Mouse (Mus musculus): ENCODE measurements at regions not wholly inside any gene's neighbourhood (a gene's known extent, or its start where the extent isn't known, plus 50 kb on each side); places are given as distances from the start of the nearest gene placed in this dataset.

DNA sequence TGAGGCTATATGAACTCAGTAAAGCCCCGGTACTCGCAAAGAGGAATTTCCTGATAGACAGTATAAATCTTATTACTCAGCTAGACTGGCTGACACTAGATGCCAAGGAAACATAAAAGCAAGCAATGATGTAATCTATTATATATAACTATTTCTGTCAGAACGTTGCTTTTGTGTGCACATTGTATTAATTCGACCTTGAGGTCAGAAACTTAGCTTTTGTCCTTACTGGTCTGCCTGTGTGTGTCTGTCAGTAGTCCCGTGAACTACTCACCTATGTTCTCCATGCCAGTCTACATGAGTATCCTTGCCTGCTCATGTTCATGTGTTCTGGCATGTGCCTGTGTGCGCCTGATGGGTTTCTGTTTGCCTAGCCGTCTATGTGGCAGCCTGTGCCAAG, 70.5 kb downstream of the Tmx1 start:
- ATAC-seq, result no peak
- no peak overlapping the region for H3K9ac ChIP-seq
- no peak overlapping the region for H3K4me2 ChIP-seq (replicated peaks)
- no peaks in the 10 kb centered on the region for H3K4me1 ChIP-seq (replicated peaks)
- no peaks in the 10 kb centered on the region for H3K9me3 ChIP-seq
- H3K27me3 ChIP-seq (replicated peaks), result no peaks in the 10 kb centered on the region
- no peaks in the 10 kb centered on the region for H3K36me3 ChIP-seq
- no peak overlapping the region for H3K4me3 ChIP-seq (replicated peaks)
- no peak overlapping the region for H3K27ac ChIP-seq
- WGBS, result 75% methylated on average over 7 of the region's 7 CpGs

DNA sequence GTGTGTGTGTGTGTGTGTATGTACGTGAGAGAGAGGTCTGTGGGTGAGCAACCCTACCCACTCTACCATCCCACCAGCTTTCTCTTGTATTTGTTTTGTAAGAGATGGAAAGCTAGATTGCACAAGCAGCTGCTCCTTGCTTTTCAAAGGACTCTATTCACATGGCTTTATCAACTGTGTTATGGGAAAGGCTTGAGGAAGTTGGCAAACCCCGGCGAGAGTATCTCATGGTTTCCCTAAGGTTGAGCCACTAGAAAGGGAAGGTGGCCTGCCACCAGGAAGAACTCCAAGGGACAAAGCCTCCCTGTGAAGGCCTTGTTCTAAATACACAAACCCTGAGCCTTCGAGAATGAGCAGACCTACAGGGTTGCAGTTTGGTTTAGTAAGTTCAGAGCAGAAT, 71.8 kb downstream of the Tmx1 start:
- Histone ChIP-seq H3K4me2 (replicated peaks) (no peak overlapping the region), H3K9ac (no peak overlapping the region), H3K9me3 (no peaks in the 10 kb centered on the region), H3K27me3 (replicated peaks) (no peaks in the 10 kb centered on the region), H3K27ac (no peak overlapping the region), H3K36me3 (no peaks in the 10 kb centered on the region), H3K4me3 (replicated peaks) (no peak overlapping the region), H3K4me1 (replicated peaks) (no peaks in the 10 kb centered on the region)
- no peak for ATAC-seq
- WGBS, result 72% methylated on average over 4 of the region's 4 CpGs

DNA sequence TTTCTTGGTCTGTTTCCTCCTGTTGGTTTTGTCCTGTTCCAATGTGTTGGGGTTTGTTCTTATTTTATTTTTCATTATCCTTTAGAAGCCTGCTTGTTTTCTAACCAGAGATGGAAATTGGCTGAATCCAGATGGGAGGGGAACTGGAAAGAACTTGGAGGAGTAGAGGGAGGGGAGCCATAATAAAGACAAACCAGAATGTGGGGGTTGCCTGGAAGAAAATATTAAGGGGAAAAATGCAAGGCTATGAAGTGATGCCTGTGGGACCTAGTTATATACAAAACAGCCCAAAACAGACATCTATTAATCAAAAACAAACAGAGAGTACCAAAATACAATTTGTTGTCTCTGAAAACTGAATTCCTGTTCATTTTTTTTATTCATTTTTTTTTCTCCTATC, 78.8 kb downstream of the Tmx1 start:
- H3K4me1 ChIP-seq (replicated peaks), result no peaks in the 10 kb centered on the region
- no peaks in the 10 kb centered on the region for H3K27me3 ChIP-seq (replicated peaks)
- no peaks in the 10 kb centered on the region for H3K36me3 ChIP-seq
- H3K4me2 ChIP-seq (replicated peaks), result no peak overlapping the region
- no peak for ATAC-seq
- H3K4me3 ChIP-seq (replicated peaks), result no peak overlapping the region
- H3K9me3 ChIP-seq, result no peaks in the 10 kb centered on the region
- no peak overlapping the region for H3K27ac ChIP-seq
- H3K9ac ChIP-seq, result no peak overlapping the region

DNA sequence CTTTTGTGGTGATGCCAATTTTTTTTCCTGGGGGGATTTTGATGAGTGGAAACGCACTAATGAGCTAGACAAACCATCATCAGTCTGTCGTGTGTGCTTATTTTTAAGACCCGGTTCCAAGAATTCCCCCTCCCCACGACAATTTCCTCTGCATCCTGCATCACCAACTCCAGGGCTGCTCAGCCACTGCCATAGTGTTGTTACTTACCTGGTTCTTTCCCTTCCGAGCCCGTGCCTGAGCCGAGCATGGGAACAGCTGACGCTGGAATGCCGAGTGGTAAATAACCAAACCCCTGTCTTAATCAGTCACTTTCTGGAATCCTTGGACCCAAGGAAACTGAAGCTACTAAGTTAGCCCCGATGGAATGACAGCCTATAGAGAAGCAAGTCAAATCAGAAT, 79.3 kb downstream of the Tmx1 start:
- ATAC-seq, result no peak
- WGBS, result 59% methylated on average over 10 of the region's 10 CpGs
- H3K36me3 ChIP-seq, result no peaks in the 10 kb centered on the region
- 0 out of 2 replicates have a peak overlapping the region, but pooled peaks have one; percentile 22 for H3K27ac ChIP-seq
- no peak overlapping the region for H3K9ac ChIP-seq
- no peaks in the 10 kb centered on the region for H3K4me1 ChIP-seq (replicated peaks)
- no peaks in the 10 kb centered on the region for H3K27me3 ChIP-seq (replicated peaks)
- H3K4me3 ChIP-seq (replicated peaks), result no peak overlapping the region
- no peaks in the 10 kb centered on the region for H3K9me3 ChIP-seq
- no peak overlapping the region for H3K4me2 ChIP-seq (replicated peaks)

DNA sequence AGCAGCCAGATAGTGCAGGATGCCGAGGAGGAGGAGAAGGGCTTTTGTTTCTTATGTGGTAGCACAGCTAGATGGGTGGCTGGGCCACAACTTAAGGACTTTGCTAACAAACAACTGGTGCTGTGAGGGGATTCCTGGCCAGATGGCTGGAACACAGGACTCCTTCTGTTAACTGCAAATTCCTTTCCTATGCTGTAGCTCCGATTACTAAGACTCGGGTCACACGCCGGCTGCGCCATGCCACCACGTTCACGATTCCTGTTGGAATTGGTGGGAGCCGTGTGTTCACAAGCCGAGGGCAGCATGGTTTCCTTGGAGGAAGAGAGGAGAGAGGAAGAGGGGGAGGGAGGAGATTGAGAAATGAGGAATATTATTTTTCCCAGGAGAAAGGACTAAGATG, 79.9 kb downstream of the Tmx1 start:
- Histone ChIP-seq H3K27ac (0 out of 2 replicates have a peak overlapping the region, but pooled peaks have one; percentile 22), H3K36me3 (no peaks in the 10 kb centered on the region), H3K4me1 (replicated peaks) (no peaks in the 10 kb centered on the region), H3K9me3 (no peaks in the 10 kb centered on the region), H3K4me2 (replicated peaks) (no peak overlapping the region), H3K27me3 (replicated peaks) (no peaks in the 10 kb centered on the region), H3K4me3 (replicated peaks) (no peak overlapping the region), H3K9ac (no peak overlapping the region)
- 65% methylated on average over 10 of the region's 10 CpGs for WGBS
- 0 out of 2 replicates have a peak, but pooled peaks have one; percentile 39 for ATAC-seq

DNA sequence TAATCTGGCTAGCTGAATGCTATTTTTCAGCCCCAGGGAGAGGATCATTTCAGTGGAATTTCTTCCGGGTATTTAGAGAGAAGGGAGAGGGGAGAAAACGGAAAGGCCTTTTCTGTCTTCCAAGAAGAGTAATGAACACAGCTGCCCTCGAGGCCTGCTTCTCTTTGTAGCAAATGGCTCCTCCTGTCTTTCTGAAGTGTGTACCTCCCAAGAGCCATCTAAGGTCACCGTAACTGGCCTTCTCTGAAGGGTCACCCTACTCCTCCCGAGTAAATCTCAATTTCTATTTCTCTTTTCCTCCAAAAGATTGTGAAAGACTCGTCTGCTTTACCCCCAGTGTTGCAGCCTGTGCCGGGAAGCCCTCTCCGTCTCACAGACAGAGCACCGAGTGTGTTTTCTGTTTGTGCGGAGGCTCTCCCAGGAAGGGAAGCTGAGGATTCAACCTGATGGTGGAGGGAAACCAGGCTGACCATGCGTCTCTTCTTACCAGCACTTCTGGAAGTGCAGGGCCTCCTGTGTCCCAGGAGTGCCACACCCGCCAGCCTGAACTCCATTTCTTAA, 80.6 kb downstream of the Tmx1 start:
- Histone ChIP-seq H3K4me3 (replicated peaks) (no peak overlapping the region), H3K27me3 (replicated peaks) (no peaks in the 10 kb centered on the region), H3K4me2 (replicated peaks) (no peak overlapping the region), H3K36me3 (no peaks in the 10 kb centered on the region), H3K9me3 (no peaks in the 10 kb centered on the region), H3K27ac (peak overlapping the region; percentile 32; the same call in 1 of the 2 replicates), H3K4me1 (replicated peaks) (no peaks in the 10 kb centered on the region), H3K9ac (no peak overlapping the region)
- WGBS, result 63% methylated on average over 12 of the region's 12 CpGs
- ATAC-seq, result no peak

DNA sequence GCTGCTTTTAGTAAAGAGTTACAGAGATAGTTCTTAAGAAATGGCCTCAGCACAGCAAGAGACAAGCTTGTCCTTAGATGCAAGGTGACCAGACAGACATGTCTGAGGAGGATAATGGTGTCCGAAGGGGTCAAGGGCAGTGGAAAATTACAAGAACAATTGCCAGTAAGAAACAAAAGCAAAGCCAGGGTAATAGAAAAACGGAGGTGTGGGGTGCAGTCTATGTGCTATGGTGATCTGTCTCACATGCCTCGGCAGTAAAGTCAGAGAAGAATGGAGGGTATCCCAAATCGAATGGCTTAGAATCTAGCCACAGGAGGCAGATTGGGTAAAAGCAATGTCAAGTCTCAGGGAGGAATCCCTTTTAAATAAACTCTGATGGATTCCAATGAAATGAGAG, 86.2 kb downstream of the Tmx1 start:
- no peak overlapping the region for H3K9ac ChIP-seq
- peaks cover 1% of the 10 kb centered on the region; the same call in 1 of the 2 replicates for H3K4me1 ChIP-seq (replicated peaks)
- no peaks in the 10 kb centered on the region for H3K9me3 ChIP-seq
- H3K27me3 ChIP-seq (replicated peaks), result no peaks in the 10 kb centered on the region
- no peak overlapping the region for H3K4me2 ChIP-seq (replicated peaks)
- ATAC-seq, result no peak
- H3K4me3 ChIP-seq (replicated peaks), result no peak overlapping the region
- 76% methylated on average over 4 of the region's 4 CpGs for WGBS
- H3K36me3 ChIP-seq, result no peaks in the 10 kb centered on the region
- no peak overlapping the region for H3K27ac ChIP-seq

DNA sequence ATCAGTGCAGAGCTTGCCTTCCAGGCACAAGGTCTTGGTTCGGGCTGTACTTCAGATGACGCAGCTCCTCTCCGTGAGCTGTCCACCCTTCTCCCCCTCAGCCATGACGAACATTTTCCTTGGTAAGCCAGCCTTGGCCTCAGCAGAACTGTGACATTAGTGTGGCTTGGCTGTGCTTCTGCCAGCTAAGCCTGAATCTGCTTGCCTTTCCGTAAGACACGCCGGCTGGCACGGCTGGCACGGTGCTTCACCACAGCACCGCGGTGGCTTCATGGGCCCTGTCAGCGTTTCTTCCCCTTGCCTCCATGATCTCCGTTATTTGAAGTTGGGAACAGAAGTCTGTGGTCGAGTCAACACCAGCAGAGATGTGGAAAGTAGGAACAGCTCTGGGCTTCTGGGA, 87.0 kb downstream of the Tmx1 start:
- H3K4me2 ChIP-seq (replicated peaks), result no peak overlapping the region
- no peak overlapping the region for H3K4me3 ChIP-seq (replicated peaks)
- H3K27me3 ChIP-seq (replicated peaks), result no peaks in the 10 kb centered on the region
- no peak overlapping the region for H3K9ac ChIP-seq
- peaks cover 4% of the 10 kb centered on the region; the same call in 1 of the 2 replicates for H3K4me1 ChIP-seq (replicated peaks)
- no peak overlapping the region for H3K27ac ChIP-seq
- H3K36me3 ChIP-seq, result no peaks in the 10 kb centered on the region
- no peak for ATAC-seq
- H3K9me3 ChIP-seq, result no peaks in the 10 kb centered on the region
- 93% methylated on average over 14 of the region's 14 CpGs for WGBS

DNA sequence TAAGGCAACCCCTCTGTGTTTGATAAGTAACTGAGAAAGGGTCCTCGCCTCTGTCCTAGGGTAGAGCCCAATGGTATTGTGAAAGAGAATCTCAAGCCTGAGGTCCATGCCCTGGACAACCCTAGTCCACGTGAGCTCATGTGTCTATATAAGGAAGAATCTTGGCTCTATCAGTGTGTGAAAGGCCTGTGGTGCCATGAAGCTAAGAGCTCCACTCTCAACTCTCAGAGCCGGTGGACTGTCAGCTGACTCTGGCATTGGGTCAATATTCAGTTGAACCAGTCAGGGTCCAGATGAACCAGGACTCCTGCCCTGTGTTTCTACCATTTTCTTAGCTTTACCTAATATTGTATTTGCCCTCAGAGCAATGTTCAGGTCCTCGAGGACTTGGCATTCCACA, 88.5 kb downstream of the Tmx1 start:
- Histone ChIP-seq H3K27me3 (replicated peaks) (no peaks in the 10 kb centered on the region), H3K27ac (no peak overlapping the region), H3K9ac (no peak overlapping the region), H3K36me3 (no peaks in the 10 kb centered on the region), H3K9me3 (no peaks in the 10 kb centered on the region), H3K4me2 (replicated peaks) (no peak overlapping the region), H3K4me3 (replicated peaks) (no peak overlapping the region), H3K4me1 (replicated peaks) (peaks cover 4% of the 10 kb centered on the region; the same call in 1 of the 2 replicates)
- no peak for ATAC-seq
- WGBS, result 89% methylated on average over 4 of the region's 4 CpGs

DNA sequence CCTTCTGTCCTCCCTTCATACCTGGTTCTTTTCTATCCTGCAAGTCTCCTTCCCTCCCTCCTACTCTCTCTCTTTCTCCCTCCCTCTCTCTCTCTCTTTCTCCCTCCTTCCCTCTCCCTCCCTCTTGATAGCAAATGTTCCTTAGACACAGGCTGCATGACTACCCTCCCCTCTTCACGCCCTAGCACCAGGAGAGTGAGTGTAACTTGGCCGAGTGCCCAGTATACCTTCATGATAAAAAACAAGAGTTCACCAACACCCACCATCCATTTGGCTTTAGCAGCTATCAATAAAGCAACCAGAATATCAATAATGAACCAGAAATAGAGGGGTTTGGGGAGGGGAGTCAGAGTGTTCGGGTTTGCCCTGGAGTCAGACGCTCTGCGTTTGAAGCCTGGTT, 90.4 kb downstream of the Tmx1 start:
- no peaks in the 10 kb centered on the region for H3K27me3 ChIP-seq (replicated peaks)
- H3K27ac ChIP-seq, result no peak overlapping the region
- H3K4me3 ChIP-seq (replicated peaks), result no peak overlapping the region
- no peak overlapping the region for H3K4me2 ChIP-seq (replicated peaks)
- ATAC-seq, result peak; percentile 80
- H3K9me3 ChIP-seq, result no peaks in the 10 kb centered on the region
- H3K9ac ChIP-seq, result no peak overlapping the region
- H3K36me3 ChIP-seq, result no peaks in the 10 kb centered on the region
- 49% methylated on average over 5 of the region's 5 CpGs for WGBS
- H3K4me1 ChIP-seq (replicated peaks), result peaks cover 4% of the 10 kb centered on the region; the same call in 1 of the 2 replicates

DNA sequence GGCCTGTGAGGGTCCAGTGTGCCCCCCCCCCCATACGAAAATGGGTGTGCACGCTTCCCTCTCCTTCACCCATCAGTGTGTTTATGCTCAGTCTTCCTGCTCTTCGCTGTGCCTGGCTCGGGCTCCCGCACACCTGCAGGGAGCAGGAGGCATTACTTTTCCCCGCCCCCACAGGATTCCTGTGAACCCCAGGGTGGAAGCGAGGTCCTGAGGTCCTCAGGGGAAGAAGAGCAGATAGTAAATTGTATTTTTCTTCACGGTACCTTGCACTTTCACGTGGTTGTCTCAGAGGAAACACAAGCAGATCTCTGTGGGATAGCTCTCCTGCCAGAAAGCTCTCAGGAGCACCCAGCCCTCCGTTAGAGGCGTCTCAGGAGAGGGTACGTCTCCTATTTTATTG, 91.4 kb downstream of the Tmx1 start:
- Histone ChIP-seq H3K27me3 (replicated peaks) (no peaks in the 10 kb centered on the region), H3K4me2 (replicated peaks) (no peak overlapping the region), H3K36me3 (no peaks in the 10 kb centered on the region), H3K27ac (no peak overlapping the region), H3K4me3 (replicated peaks) (no peak overlapping the region), H3K9me3 (no peaks in the 10 kb centered on the region), H3K4me1 (replicated peaks) (peaks cover 4% of the 10 kb centered on the region; the same call in 1 of the 2 replicates), H3K9ac (no peak overlapping the region)
- ATAC-seq, result no peak
- WGBS, result 30% methylated on average over 12 of the region's 12 CpGs

DNA sequence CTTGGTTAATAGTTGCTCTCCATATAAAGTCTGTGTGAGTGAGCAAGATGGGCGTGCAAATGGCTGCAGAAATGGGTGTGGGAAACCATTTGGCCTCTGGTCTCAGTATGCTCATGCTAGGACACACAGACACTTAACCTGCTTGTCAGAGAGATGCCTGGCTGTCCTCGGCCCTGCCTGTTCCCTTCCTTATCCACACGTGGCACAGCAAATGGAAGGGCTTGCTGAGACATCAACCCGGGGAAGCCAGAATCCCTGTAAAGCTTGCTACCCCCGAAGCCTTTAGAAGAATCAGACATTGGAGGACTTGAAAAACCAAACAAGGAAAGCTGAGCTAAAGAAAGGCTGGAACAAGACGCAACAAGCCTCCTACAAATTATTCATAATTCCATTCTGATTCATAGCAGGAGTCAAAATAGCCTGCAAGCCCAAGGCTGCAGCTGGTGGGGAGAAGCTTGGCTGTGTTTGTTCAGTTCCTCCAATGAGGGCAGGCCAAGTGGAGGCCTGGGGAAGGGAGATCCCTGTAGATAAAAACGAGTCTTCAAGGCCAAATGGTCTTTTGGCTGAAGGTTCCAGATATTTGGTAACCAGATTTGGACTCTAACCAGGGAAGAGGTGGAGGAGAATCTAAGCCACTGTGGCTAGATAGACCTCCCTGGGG, 92.1 kb downstream of the Tmx1 start:
- WGBS, result 52% methylated on average over 7 of the region's 7 CpGs

DNA sequence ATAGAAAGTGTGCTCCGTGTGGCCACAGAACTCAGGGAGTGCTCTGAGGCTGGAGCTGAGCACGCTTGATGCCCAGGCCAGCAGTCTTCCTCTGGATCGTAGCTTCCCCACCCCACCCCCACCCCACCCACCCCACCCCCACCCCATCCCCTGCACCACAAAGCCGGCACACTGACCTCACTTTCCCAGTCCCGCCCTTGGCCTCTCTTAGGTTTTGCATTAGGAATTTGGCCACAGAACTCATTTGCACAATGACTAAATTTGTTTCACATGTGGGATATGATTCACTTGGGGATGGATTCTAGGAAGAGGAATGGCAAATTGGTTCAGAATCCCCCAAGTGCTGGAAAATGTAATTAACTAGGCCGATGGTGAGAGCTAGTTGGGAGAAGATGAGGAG, 94.3 kb downstream of the Tmx1 start:
- Histone ChIP-seq H3K36me3 (no peaks in the 10 kb centered on the region), H3K27me3 (replicated peaks) (no peaks in the 10 kb centered on the region), H3K4me1 (replicated peaks) (peaks cover 4% of the 10 kb centered on the region; the same call in 1 of the 2 replicates), H3K9me3 (no peaks in the 10 kb centered on the region), H3K4me3 (replicated peaks) (no peak overlapping the region), H3K4me2 (replicated peaks) (no peak overlapping the region), H3K27ac (no peak overlapping the region), H3K9ac (no peak overlapping the region)
- ATAC-seq, result no peak
- WGBS, result 70% methylated on average over 6 of the region's 6 CpGs

More for the DNA sequence above, 92.1 kb downstream of the Tmx1 start:
- Histone ChIP-seq H3K9me3 (no peaks in the 10 kb centered on the region), H3K9ac (no peak overlapping the region), H3K27ac (no peak overlapping the region), H3K4me2 (replicated peaks) (no peak overlapping the region), H3K4me1 (replicated peaks) (peaks cover 4% of the 10 kb centered on the region; the same call in 1 of the 2 replicates), H3K4me3 (replicated peaks) (no peak overlapping the region), H3K36me3 (no peaks in the 10 kb centered on the region), H3K27me3 (replicated peaks) (no peaks in the 10 kb centered on the region)
- no peak for ATAC-seq
